Mouse (Mus musculus): ENCODE results near the gene Vps35l. TPM values are rescaled to one million over a fixed set of nuclear protein-coding genes. Genes with fewer than 3 reads are reported as not detected.

Gene Vps35l
- polyA plus RNA-seq, 1 experiment: 33.2 TPM

DNA sequence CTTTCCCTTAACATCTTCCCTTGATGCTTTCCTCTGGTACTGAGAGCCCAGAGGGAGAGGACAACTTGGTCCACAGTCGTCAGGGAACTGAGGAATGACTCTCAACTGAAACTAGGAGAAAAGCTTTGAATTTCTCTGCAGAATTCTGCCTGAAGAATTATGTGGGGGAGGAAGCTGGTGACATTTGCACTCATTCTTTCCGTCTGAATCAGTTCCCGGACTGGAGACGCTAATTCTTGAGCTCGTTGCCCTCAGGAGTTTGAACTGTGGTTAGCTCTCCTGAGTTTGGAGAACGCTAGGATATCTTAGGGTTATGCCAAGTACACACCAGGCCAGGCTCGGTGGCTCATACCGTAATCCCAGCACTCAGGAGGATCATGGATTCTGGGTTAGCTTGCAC is 29.2 kb downstream of the Vps35l start:
- DNase-seq (ENCODE audit: low read depth, low spot score): no peak
- WGBS: 59% methylated on average over 8 of the region's 8 CpGs

DNA sequence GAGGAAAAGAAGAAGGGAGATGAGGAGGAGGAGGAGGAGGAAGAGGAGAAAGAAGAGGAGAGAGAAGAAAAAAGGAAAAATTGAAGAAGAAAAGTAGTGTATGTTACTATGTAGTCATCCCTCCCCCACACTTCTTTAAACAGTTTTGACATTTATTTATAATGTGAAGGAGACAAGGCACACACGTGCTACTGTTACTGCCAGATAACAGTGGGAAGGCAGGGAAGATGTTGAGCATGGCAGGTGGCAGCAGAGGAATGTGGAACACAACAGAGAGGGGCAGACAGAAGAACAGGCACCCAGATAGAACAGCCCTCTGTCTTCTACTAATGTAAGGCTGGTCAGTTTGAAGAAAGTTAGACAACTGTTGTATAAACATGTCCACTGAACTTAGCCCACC is 29.6 kb downstream of the Vps35l start:
- 48% methylated on average over 1 of the region's 1 CpGs for WGBS
- no peak for DNase-seq (ENCODE audit: low read depth, low spot score)

DNA sequence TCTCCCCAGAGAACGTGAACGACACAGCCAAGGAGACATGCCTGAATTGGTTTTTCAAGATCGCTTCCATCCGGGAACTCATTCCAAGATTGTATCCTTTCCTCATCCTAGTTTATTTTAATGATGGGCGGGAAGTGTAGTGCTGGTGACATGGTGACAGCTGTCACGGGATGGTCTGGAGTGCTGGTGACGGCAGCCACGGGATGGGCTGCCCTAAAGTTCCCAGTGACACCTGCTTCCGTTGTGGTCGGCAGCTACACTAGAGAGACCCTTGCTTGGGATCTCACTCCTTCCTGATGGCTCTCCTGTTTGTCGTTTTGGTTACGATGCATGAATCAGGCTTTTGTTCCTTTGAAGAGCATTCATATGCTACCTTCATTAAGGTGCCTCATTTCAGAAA is 33.0 kb downstream of the Vps35l start:
- no peak for DNase-seq (ENCODE audit: low read depth, low spot score)
- 89% methylated on average over 12 of the region's 12 CpGs for WGBS

DNA sequence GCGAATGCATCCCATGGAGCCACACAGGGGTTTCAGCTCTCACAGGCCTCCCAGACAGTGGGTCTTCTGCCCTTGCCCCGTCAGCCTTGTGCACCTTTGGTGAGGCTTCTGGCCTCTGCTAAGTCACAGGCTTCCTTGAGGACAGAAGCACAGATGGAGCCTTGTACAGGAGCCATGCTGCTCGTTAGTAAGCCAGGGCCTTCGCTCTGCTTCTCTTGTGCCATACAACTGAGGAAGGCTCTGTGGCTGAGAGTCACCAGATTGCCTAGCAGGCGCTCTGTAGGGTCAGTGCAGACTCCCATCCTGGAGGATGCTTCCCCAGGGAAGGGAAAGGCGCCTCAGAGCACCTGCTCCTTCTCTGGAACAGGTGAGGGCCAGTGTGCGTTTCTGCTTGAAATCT is 36.0 kb downstream of the Vps35l start:
- DNase-seq (ENCODE audit: low read depth, low spot score): no peak
- WGBS: 92% methylated on average over 7 of the region's 7 CpGs

DNA sequence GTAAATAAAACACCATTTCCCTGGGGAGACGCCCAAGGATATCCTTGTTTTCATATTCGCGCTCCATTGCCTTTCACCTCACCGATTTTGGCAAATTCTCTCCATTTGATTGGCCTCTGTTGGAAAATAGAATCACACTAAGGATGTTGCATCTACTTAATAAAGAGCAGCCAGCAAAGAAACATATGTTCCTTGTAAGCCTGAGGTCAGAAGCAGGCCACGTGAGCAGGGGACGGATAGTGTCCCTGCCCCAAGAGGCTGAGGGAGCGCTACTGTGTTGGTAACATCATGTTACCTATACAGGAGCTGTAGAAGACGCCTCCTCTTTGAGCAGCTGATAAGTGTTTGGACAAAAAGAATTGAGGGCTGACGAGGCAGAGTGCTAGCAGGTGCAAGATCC is 36.5 kb downstream of the Vps35l start:
- no peak for DNase-seq (ENCODE audit: low read depth, low spot score)
- 84% methylated on average over 9 of the region's 9 CpGs for WGBS

DNA sequence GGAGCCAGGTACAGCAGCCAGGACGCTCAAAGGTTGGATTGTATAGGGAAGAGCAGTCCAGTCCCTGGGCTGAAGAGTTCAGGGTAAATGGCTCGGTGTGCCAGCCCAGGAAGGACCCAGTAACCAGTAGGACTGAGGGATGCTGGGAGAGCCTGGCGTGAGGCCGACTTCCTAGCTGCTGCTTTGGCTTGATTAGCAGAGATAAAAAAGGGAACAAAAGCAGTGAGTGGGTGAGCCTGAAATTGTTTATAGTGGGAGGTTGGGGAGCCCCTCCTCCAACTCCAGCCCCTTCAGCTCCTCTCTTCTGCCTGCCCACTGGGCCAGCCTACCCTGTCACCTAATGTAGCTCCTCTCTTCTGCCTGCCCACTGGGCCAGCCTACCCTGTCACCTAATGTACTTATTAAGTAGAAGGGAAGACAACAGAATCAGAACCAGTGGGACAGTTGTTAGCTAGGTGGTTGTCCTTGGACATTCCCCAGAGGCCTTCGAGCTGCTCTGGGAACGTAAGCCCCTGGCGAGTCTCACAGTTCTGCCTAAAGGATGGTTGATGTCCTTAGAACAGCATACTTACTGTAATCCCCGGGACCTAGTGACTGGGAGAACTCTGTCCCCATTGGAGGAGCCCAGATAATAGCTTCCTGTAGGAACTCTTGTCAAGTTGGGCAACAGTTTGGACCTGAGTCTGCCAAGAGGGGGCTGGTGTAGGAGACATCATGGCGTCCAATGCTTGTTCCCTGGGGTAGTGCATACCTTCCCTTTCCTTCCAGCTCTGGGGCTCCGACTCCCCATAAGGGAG is 37.8 kb downstream of the Vps35l start:
- WGBS: 87% methylated on average over 10 of the region's 10 CpGs
- no peak for DNase-seq (ENCODE audit: low read depth, low spot score)

DNA sequence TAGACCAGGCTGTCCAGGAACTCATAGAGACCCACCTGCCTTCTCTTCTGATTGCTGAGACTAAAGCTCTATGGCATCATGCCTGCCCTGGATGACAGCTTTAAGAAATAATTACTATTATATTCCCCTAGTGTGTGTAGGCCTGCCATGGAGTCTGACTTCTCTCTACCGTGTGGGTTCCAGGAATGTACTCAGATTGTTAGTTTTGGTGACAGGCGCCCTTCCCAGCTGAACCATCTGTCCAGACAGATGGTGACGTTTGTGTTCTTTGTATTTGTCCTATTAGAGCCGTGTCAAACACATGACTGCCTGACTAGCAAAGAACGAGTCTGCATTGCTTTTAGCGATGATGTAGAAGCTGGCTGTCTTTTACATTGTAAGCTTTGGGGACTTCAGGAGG is 38.5 kb downstream of the Vps35l start:
- WGBS: 81% methylated on average over 6 of the region's 6 CpGs
- no peak for DNase-seq (ENCODE audit: low read depth, low spot score)

DNA sequence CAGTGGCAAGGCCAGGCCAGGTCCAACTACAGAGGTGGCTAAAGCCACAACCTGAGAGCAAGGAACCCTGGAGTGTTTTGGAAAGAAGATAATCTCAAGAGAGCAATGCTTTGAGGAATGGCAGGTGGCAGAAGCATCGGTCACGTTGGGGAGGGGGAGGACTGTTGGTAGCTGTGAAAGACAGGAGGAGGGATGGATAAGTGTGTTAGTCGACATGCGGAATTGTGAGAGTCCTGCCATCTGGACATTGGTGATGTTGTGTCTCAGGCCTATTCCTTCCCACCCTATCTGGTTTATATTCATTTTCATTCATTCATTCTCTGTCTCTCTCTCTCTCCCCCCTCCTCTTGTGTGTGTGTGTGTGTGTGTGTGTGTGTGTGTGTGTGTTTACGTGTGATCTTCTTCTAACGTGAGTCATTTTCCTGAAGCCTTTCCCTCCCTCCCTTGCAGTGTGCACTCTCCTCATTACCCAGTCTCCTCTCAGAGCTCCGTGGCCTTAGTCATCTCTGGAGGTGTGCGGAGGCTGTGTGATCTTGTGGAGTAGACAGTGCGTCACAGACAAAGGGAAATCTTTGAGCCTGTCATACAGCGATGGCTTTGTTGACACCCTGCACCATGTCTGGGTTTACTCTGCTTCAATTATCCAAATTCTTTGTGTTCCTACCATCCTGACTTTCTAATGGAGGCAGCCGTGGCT is 43.4 kb downstream of the Vps35l start:
- WGBS: 87% methylated on average over 11 of the region's 11 CpGs
- no peak for DNase-seq (ENCODE audit: low read depth, low spot score)

DNA sequence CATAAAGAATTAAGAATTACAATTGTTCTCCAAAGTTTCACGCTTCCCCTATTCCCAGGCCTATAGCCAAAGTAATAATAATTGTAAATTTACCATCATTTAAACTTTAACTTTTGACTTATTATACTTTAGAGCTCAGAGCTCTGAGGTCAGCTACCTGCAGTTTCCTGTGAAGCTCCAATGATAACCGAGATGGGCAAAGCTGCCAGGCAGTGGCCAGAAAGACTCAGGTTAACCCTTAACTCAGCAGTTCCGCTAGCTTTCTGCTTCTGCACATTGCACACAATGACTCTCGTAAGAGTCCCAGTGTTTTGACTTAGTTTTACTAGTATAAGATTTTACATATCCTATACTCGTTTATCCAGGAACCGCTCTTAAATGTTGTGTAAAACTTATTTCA is 46.1 kb downstream of the Vps35l start:
- no peak for DNase-seq (ENCODE audit: low read depth, low spot score)
- 75% methylated on average over 6 of the region's 6 CpGs for WGBS

DNA sequence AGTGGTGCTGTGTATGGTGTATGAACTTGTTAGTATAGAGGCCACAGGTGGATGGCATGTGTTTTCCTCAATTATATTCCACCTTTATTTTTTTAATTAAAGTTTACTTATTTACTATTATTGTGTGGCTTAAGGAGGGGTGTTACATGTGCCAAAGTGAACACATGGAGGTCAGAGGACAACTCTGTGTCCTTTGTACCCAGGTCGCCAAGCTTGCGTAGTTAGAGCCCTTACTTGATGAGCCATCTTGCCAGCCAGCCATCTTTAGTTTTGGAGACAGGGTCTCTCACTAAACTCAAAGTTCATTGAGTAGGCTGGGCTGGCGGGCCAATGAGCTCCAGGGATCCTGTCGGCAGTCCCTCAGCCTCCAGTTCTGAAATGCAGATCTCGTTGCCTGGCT is 47.3 kb downstream of the Vps35l start:
- WGBS: 93% methylated on average over 5 of the region's 5 CpGs
- DNase-seq (ENCODE audit: low read depth, low spot score): no peak

DNA sequence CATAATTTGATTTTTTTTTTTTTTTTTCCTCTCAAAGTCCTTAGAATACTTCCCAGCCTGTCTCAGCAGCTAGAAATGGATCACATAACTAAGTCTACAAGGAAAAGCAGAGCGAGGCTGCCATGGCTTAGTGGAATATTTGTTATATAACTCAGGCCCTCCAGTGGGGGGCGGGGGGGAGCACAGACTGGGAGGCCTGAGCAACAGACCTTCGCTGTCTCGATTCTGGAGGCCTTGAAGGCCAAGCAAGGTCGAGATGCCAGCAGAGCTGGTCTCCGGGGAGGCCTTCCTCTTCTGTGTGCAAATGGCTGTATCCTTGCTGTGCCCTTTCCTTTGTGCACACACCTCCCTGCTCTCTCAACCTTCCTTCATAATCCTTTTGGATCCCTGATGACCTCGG is 48.5 kb downstream of the Vps35l start:
- DNase-seq (ENCODE audit: low read depth, low spot score): no peak
- 66% methylated on average over 7 of the region's 7 CpGs for WGBS

DNA sequence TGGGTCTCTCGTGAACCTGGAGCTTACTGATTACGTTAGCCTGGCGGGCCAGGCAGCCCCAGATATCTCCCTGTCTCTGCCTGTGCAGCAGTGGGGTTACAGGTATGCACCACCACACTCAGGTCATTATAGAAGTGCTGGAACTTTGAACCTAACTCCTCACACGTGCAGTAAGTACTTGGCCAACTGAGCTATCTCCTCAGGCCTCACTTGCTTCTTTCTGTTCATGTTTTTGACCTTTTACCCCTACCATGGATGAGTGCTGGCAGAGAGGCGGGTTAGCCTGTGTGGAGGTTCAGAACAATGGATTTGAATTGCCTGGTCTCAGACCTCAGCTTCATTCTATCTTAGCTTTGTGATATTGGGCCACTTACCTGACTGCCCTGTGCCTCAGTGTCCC is 50.3 kb downstream of the Vps35l start:
- no peak for DNase-seq (ENCODE audit: low read depth, low spot score)
- 79% methylated on average over 5 of the region's 5 CpGs for WGBS

DNA sequence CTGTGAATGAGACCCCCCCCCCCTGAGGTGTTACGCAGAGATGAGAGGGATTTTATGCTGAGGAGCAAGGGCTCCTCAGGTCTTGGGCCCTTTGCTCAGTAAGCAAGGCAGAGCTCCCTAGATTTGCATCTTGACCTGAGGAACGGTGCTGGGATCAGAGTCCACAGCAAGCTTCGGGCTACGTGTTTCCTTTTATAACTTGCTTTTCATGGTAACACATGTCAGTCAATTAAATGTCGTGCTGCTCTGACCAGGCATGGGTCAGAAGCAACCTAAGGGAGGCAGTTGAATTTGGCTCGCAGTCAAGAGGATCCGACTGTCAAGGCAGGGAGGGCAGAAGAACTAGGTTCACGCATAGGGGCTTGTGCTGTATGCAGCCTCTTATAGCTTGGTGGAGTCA is 53.9 kb downstream of the Vps35l start:
- DNase-seq (ENCODE audit: low read depth, low spot score): no peak
- WGBS: 78% methylated on average over 8 of the region's 8 CpGs

DNA sequence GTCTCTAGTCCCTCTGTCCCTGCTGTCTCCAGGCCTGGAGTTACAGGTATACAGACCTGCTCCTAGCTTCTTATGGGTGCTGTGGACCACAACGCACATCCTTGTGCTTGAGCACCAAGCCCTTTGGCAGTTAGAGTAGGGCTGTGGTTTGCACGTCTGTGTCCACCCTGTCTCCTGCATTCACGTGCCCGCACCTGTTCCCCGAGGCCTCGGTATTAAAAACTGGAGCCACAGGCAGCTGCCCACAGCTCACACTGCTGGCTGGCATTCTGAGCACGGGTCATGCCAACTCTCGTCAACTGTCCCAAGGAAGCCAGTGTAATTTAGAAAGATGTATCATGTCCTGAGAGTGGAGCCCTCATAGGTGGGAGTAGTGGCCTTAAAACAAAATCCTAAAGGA is 55.8 kb downstream of the Vps35l start:
- no peak for DNase-seq (ENCODE audit: low read depth, low spot score)
- 95% methylated on average over 8 of the region's 8 CpGs for WGBS

DNA sequence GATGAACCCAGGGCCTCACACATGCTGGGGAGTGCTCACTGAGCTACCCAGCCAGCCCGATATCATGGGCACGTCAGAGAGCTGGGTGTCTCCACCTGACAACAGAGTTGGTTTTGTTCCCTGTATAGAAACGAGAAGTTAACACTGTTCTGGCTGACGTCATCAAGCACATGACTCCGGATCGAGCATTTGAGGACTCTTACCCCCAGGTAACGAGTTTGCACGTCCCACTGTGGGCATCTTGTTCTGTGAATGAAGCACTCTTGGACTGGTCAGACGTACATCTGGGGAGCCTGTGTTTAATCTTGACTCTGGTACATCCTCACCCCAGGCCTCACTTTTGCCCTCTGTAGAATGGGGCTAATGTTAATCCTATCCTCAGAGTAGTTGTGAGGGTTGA is 56.8 kb downstream of the Vps35l start:
- 88% methylated on average over 9 of the region's 9 CpGs for WGBS
- no peak for DNase-seq (ENCODE audit: low read depth, low spot score)

DNA sequence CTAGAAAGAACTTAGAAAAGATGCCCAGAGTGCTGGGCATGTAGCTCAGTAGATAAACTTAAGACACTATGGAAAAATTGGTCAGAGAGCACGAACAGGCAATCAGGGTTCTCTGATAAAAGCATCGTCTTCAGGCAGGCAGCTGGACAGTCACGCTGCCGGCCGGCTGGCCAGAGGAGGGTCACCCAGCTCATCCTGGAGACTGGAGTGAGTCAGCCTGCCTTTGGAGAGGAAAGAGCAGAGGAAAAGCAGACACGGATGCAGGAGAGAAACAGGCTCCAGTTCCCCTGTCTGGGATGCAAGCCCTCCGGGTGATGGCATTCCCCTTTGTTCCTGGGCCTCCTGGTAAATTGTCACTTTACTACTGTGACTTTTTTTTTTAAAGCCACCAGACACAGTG is 57.6 kb downstream of the Vps35l start:
- no peak for DNase-seq (ENCODE audit: low read depth, low spot score)
- WGBS: 78% methylated on average over 7 of the region's 7 CpGs

DNA sequence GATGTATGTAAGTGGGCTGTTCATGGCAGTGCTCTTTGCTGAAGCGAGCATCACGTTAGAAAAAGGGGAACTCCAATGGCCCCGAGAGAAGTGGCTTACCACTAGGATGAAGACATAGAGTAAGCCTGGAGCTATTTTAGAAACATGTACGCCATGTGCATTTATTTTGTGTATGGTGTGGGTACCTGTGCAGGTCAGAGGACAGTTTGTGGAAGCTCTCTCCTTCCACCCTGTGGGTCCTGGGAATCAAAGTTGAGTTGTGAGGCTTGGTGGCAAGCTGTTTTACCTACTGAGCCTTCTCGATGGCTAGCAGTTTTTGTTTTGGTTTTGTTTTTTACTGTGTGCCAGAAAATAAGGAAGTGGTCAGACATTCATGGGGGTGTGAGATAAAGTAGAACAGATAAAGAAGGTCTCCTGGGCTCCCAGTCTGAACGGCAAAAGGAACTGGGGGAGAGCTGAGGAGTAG is 58.1 kb downstream of the Vps35l start:
- WGBS: 78% methylated on average over 6 of the region's 6 CpGs
- no peak for DNase-seq (ENCODE audit: low read depth, low spot score)

DNA sequence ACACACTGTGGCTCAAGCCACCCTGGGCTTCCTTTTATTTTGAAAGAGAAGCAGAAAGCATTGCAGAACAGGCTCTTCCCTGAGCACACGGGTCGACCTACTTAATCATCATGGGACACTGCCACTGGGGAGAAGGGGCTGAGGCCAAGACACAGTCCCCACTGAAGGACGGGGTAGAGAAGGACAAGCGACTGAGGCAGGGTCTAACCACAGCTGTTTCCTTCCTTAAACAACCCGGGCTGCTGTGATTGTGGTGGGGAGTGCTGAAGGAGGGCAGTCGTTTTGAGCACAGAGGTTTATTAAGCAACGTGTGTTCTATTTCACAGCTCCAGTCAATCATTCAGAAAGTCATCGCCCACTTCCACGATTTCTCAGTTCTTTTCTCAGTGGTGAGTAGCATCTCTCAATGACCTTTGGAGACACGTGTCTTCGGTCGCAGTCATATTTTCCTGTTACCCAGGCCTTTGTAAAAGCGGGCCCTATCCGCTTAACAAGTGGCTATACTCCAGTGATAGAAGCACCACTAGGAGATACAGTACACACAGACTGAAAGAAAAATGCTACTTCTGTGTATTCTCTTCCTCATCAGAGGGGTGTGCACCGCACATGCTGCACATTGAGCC is 60.2 kb downstream of the Vps35l start:
- DNase-seq (ENCODE audit: low read depth, low spot score): no peak
- WGBS: 85% methylated on average over 15 of the region's 15 CpGs

DNA sequence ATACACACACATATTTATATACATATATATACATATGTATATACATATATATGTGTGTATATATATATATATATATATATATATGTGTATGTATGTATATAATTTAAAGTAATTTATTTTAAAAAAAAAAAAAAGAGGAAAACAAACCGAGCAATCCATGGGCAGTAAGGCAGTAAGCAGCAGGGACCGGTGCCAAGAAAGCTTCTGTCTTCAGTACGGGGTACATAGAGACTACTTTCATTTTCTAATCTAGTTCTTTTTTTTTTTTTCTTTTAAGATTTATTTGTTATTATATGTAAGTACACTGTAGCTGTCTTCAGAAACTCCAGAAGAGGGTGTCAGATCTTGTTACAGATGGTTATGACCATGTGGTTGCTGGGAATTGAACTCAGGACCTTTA is 61.8 kb downstream of the Vps35l start:
- WGBS: 57% methylated on average over 3 of the region's 3 CpGs
- no peak for DNase-seq (ENCODE audit: low read depth, low spot score)

DNA sequence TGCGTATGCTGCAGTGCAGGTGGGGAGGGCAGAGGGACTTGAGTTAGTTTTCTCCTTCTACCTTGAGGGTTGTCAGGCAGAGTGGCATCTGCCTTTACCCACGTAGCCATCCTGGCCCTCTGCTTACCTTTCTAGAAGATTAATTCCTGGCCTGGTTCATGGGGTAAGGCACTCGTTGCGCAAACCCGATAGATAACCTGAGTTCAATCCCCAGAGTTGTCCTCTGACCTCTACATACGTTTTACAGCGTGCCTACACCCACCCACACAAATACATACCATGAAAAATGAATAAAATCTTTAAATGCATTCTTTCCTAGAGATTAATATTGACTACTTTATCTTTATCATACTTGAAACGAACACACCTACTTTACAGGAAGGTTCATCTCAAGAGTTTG is 63.4 kb downstream of the Vps35l start:
- no peak for DNase-seq (ENCODE audit: low read depth, low spot score)
- WGBS: 82% methylated on average over 8 of the region's 8 CpGs
